Mouse (Mus musculus): ENCODE data around the gene Pigq.

- no peak for TF ChIP-seq CTCF (conservative IDR thresholded peaks at IDR 0.05; ENCODE audit: insufficient read depth, insufficient read length, low read depth, low read length)
- no peak for TF ChIP-seq POLR2A (IDR thresholded peaks at IDR 0.05; ENCODE audit: low read depth, low read length)
These were observed 37.1 kb downstream of the Pigq start for GRCm38 (mm10) chr17:25907640-25908039.

Data from kidney, adult 2 months (tissue).